Mouse (Mus musculus) intestine, embryonic 14.5 days (tissue): ENCODE measurements at regions not wholly inside any gene's neighbourhood (a gene's known extent, or its start where the extent isn't known, plus 50 kb on each side); places are given as distances from the start of the nearest gene placed in this dataset.
A peak's percentile ranks its signal among the peaks of the same experiment; 100 is the strongest.

Experiments used
- ATAC-seq: fragments of 200-750 bp; cut with Nextera tagmentation; replicated peaks from 2 replicates; pipeline ENCODE4 v1.8.0; 2017; ENCODE audit warnings: low read depth, moderate number of reproducible peaks, moderate TSS enrichment, moderate library complexity; ENCODE audit not compliant: low FRiP score, low TSS enrichment
- DNase-seq: peaks from one replicate; pipeline ENCODE4 v3.0.0-alpha.2; 2018; ENCODE audit warnings: low spot score
- H3K27ac ChIP-seq: fragments of 300-500 bp; sonication (generic); 2 replicates; pipeline ENCODE4 v1.5.1; 2014; ENCODE audit warnings: low read depth, mild to moderate bottlenecking, control low read depth
- H3K27me3 ChIP-seq: fragments of 300-500 bp; sonication (generic); replicated peaks from 2 replicates; pipeline ENCODE4 v1.6.1; 2014; ENCODE audit warnings: low read length, control low read depth; ENCODE audit not compliant: control insufficient read depth, insufficient read depth
- H3K36me3 ChIP-seq: fragments of 300-500 bp; sonication (generic); 2 replicates; pipeline ENCODE4 v1.6.1; 2014; ENCODE audit warnings: low read length, control low read depth; ENCODE audit not compliant: control insufficient read depth, insufficient read depth
- H3K4me1 ChIP-seq: fragments of 300-500 bp; sonication (generic); replicated peaks from 2 replicates; pipeline ENCODE4 v1.6.1; 2014; ENCODE audit warnings: low read length, control low read depth, mixed read lengths; ENCODE audit not compliant: control insufficient read depth, insufficient read depth
- H3K4me2 ChIP-seq: fragments of 300-500 bp; sonication (generic); 2 replicates; pipeline ENCODE4 v1.6.1; 2014; ENCODE audit warnings: low read length
- H3K4me3 ChIP-seq: fragments of 300-500 bp; sonication (generic); 2 replicates; pipeline ENCODE4 v1.5.1; 2014; ENCODE audit warnings: low read depth, low read length, control low read depth, mixed read lengths
- H3K9ac ChIP-seq: fragments of 300-500 bp; sonication (generic); 2 replicates; pipeline ENCODE4 v1.6.1; 2014; ENCODE audit warnings: mild to moderate bottlenecking, low read length
- H3K9me3 ChIP-seq: fragments of 300-500 bp; sonication (generic); 2 replicates; pipeline ENCODE4 v1.6.1; 2016; ENCODE audit warnings: low read length, control low read depth; ENCODE audit not compliant: control insufficient read depth
- WGBS: fragments of 180-500 bp; shearing (Covaris S2); extraction: QIAGEN DNeasy Blood & Tissue Kit; methylation state at CpG from one replicate; pipeline ENCODE4 v1.1.7; 2014; 5-methylcytosine and 5-hydroxymethylcytosine counted together

DNA sequence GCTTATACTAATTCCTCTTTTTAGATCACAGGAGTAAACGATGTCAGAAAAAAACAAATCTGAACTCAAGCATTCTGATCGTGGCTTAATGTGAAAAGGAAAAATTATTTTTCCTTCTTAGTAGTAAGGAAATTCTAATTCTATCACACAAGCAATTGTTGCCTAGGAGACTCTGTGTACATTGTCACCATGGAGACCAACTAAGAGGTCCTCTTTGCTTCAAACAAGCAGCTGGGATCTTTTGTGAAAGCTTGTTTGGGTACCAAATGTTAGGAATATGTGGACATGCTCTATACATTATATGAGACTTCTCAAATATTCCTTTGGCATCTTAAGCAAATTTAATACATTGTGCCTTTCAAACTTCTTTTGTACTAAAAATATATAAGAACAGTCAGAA is 345.9 kb upstream of the Atp10a start:
- WGBS, result 75% methylated on average over 2 of the region's 2 CpGs
- H3K9me3 ChIP-seq, result no peaks in the 10 kb centered on the region
- H3K36me3 ChIP-seq, result no peaks in the 10 kb centered on the region
- no peak overlapping the region for H3K4me3 ChIP-seq
- no peak overlapping the region for H3K4me2 ChIP-seq
- H3K27ac ChIP-seq, result no peak overlapping the region
- DNase-seq, result no peak
- no peaks in the 10 kb centered on the region for H3K4me1 ChIP-seq
- H3K9ac ChIP-seq, result no peak overlapping the region
- no peaks in the 10 kb centered on the region for H3K27me3 ChIP-seq
- no peak for ATAC-seq

DNA sequence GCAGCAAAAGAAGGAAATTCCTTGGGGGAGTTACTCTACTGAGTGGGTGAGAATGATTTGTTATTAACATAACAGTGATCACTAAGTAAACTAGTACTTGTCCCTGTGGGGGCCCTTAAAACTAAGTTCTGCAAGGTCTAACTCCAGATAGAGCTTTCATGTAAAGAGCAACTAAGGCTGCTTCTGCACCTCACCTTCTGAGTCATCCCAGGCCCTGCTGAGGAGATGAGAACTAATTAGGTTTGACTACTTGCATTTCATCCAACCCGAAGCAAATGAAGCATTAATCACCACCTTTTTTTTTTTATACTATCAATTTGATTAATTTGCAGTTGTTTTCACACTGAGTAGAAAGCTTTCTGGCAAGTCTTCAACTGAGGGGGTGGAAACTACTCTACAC is 333.6 kb upstream of the Atp10a start:
- H3K36me3 ChIP-seq, result no peaks in the 10 kb centered on the region
- H3K27ac ChIP-seq, result no peak overlapping the region
- H3K4me1 ChIP-seq, result no peaks in the 10 kb centered on the region
- 57% methylated on average over 1 of the region's 1 CpGs for WGBS
- DNase-seq, result no peak
- ATAC-seq, result no peak
- H3K4me2 ChIP-seq, result no peak overlapping the region
- no peak overlapping the region for H3K9ac ChIP-seq
- H3K4me3 ChIP-seq, result no peak overlapping the region
- H3K9me3 ChIP-seq, result no peaks in the 10 kb centered on the region
- no peaks in the 10 kb centered on the region for H3K27me3 ChIP-seq

GRCm38 (mm10) chr7:58367384-58367783 is 288.6 kb upstream of the Atp10a start:
- H3K9ac ChIP-seq, result no peak overlapping the region
- H3K4me1 ChIP-seq, result no peaks in the 10 kb centered on the region
- WGBS, result 85% methylated on average over 1 of the region's 1 CpGs
- no peak overlapping the region for H3K27ac ChIP-seq
- DNase-seq, result no peak
- no peak overlapping the region for H3K4me2 ChIP-seq
- no peaks in the 10 kb centered on the region for H3K36me3 ChIP-seq
- no peaks in the 10 kb centered on the region for H3K9me3 ChIP-seq
- no peak for ATAC-seq
- H3K4me3 ChIP-seq, result no peak overlapping the region
- H3K27me3 ChIP-seq, result no peaks in the 10 kb centered on the region

GRCm38 (mm10) chr7:58383401-58383800 is 272.6 kb upstream of the Atp10a start:
- ATAC-seq, result no peak
- 40% methylated on average over 1 of the region's 1 CpGs for WGBS
- Histone ChIP-seq H3K27ac (no peak overlapping the region), H3K4me2 (no peak overlapping the region), H3K4me3 (no peak overlapping the region), H3K4me1 (no peaks in the 10 kb centered on the region), H3K36me3 (no peaks in the 10 kb centered on the region), H3K9me3 (no peaks in the 10 kb centered on the region), H3K9ac (no peak overlapping the region), H3K27me3 (no peaks in the 10 kb centered on the region)
- DNase-seq, result no peak

GRCm38 (mm10) chr7:58388326-58388725 is 267.6 kb upstream of the Atp10a start:
- no peaks in the 10 kb centered on the region for H3K4me1 ChIP-seq
- DNase-seq (no peak), ATAC-seq (no peak)
- H3K4me3 ChIP-seq, result no peak overlapping the region
- no peaks in the 10 kb centered on the region for H3K9me3 ChIP-seq
- no peak overlapping the region for H3K4me2 ChIP-seq
- no peak overlapping the region for H3K9ac ChIP-seq
- no peaks in the 10 kb centered on the region for H3K36me3 ChIP-seq
- no peak overlapping the region for H3K27ac ChIP-seq
- no peaks in the 10 kb centered on the region for H3K27me3 ChIP-seq
- WGBS, result 57% methylated on average over 1 of the region's 1 CpGs

GRCm38 (mm10) chr7:58392391-58393115 is 263.4 kb upstream of the Atp10a start:
- ATAC-seq (no peak), DNase-seq (no peak)
- WGBS, result 84% methylated on average over 4 of the region's 4 CpGs
- Histone ChIP-seq H3K27ac (no peak overlapping the region), H3K4me2 (no peak overlapping the region), H3K27me3 (no peaks in the 10 kb centered on the region), H3K9ac (no peak overlapping the region), H3K9me3 (no peaks in the 10 kb centered on the region), H3K36me3 (no peaks in the 10 kb centered on the region), H3K4me1 (peaks cover 2% of the 10 kb centered on the region; the same call in 1 of the 2 replicates), H3K4me3 (no peak overlapping the region)

GRCm38 (mm10) chr7:58397992-58398391 is 258.0 kb upstream of the Atp10a start:
- Histone ChIP-seq H3K4me2 (peak overlapping the region; percentile 49), H3K27ac (peak overlapping the region; percentile 92), H3K9me3 (no peaks in the 10 kb centered on the region), H3K9ac (peak overlapping the region; percentile 66), H3K27me3 (no peaks in the 10 kb centered on the region), H3K4me3 (peak overlapping the region; percentile 64), H3K4me1 (peaks cover 7% of the 10 kb centered on the region; the same call in 1 of the 2 replicates), H3K36me3 (no peaks in the 10 kb centered on the region)
- ATAC-seq (no peak), DNase-seq (peak; percentile 58)
- 16% methylated on average over 6 of the region's 6 CpGs for WGBS

DNA sequence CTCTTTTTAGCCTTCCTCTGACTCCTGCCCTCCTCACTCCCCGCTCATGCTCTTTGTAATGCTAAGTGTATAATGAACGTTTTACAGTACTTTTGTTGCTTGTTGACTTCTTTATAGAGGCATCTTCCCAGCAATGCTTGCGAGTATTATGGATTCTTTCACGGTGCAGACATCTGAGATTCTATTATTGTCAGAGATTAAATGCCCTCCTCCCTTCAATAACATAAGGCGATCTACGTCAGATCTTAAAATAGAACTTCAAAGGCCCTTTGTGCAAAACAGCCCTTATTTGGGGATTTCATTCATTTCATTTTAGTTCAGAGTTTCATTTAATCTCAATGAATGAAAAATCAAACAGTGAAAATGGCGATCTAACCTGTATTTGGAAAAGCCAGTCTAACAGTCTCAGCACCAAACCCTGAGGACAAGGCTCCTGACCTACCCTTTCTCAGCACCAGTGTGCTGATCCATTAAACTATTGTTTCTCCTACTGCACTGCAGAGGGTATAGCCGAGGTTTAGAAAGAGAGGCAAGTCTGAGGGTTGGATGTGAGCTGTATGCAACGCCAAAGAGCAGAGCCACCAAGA is 257.3 kb upstream of the Atp10a start:
- 2% methylated on average over 9 of the region's 9 CpGs for WGBS
- peak overlapping the region; percentile 49 for H3K4me2 ChIP-seq
- H3K9ac ChIP-seq, result peak overlapping the region; percentile 66
- DNase-seq (peak; percentile 53), ATAC-seq (peak; percentile 13; the same call in 1 of the 2 replicates)
- H3K9me3 ChIP-seq, result no peaks in the 10 kb centered on the region
- H3K27me3 ChIP-seq, result no peaks in the 10 kb centered on the region
- no peaks in the 10 kb centered on the region for H3K36me3 ChIP-seq
- peaks cover 7% of the 10 kb centered on the region; the same call in 1 of the 2 replicates for H3K4me1 ChIP-seq
- peak overlapping the region; percentile 92 for H3K27ac ChIP-seq
- peak overlapping the region; percentile 64 for H3K4me3 ChIP-seq
